Mouse (Mus musculus): ENCODE measurements around the gene Bsn. TPM values are rescaled to one million over a fixed set of nuclear protein-coding genes. Genes with fewer than 3 reads are reported as not detected.
A peak's percentile ranks its signal among the peaks of the same experiment; 100 is the strongest.

Bsn gene
- polyA plus RNA-seq, 1 experiment from 2014 or later, result 2.9 TPM

GRCm38 (mm10) chr9:108048566-108048955, 141.6 kb downstream of the Bsn start:
- no peaks in the 10 kb centered on the region for H3K27me3 ChIP-seq (ENCODE audit: control insufficient read depth, insufficient read depth, low read length)
- ATAC-seq (ENCODE audit: insufficient read depth, low FRiP score), result 0 out of 2 replicates have a peak, but pooled peaks have one; percentile 0
- peaks cover 29% of the 10 kb centered on the region for H3K36me3 ChIP-seq (ENCODE audit: control insufficient read depth, insufficient read depth, low read length)
- WGBS, result under 1% methylated on average over 19 of the region's 19 CpGs
- H3K4me2 ChIP-seq (ENCODE audit: low read depth, low read length), result peak overlapping the region; percentile 80
- peaks cover 30% of the 10 kb centered on the region for H3K4me1 ChIP-seq (ENCODE audit: control insufficient read depth, insufficient read depth, low read length)
- peak overlapping the region; percentile 86 for H3K27ac ChIP-seq (ENCODE audit: low read length)
- H3K9me3 ChIP-seq (replicated peaks; ENCODE audit: control insufficient read depth, low read length), result no peaks in the 10 kb centered on the region
- H3K9ac ChIP-seq (ENCODE audit: low read length), result peak overlapping the region; percentile 73
- peak overlapping the region; percentile 91 for H3K4me3 ChIP-seq (replicated peaks; ENCODE audit: low read length)

GRCm38 (mm10) chr9:108047601-108048565, 142.3 kb downstream of the Bsn start:
- WGBS, result 42% methylated on average over 17 of the region's 17 CpGs
- peaks cover 25% of the 10 kb centered on the region for H3K4me1 ChIP-seq (ENCODE audit: control insufficient read depth, insufficient read depth, low read length)
- no peak for ATAC-seq (ENCODE audit: insufficient read depth, low FRiP score)
- H3K9ac ChIP-seq (ENCODE audit: low read length), result peak overlapping the region; percentile 73
- H3K9me3 ChIP-seq (replicated peaks; ENCODE audit: control insufficient read depth, low read length), result no peaks in the 10 kb centered on the region
- peak overlapping the region; percentile 80 for H3K4me2 ChIP-seq (ENCODE audit: low read depth, low read length)
- H3K36me3 ChIP-seq (ENCODE audit: control insufficient read depth, insufficient read depth, low read length), result peaks cover 29% of the 10 kb centered on the region
- no peaks in the 10 kb centered on the region for H3K27me3 ChIP-seq (ENCODE audit: control insufficient read depth, insufficient read depth, low read length)
- peak overlapping the region; percentile 86 for H3K27ac ChIP-seq (ENCODE audit: low read length)
- H3K4me3 ChIP-seq (replicated peaks; ENCODE audit: low read length), result peak overlapping the region; percentile 91

DNA sequence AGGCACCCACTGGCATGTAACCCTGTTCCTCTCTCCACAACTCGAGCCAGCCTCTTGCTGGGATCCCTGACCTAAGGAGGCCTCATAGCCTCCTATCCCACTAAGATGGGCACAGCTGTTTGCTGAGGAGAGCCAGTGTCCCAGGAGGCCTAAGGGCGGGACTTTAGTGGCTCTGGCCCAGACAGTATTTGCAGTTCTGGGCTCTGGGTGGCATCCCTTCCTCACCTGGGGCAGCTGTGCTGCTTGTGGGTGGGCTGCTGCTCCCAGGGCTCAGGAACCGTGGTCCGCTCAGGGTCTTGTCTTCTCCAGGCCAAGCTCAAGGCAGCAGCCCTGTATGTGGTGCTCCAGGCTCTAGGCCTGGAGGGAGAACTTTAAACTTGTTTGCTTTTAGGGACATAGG, 143.6 kb downstream of the Bsn start:
- Histone ChIP-seq H3K9me3 (replicated peaks; ENCODE audit: control insufficient read depth, low read length) (no peaks in the 10 kb centered on the region), H3K9ac (ENCODE audit: low read length) (no peak overlapping the region), H3K36me3 (ENCODE audit: control insufficient read depth, insufficient read depth, low read length) (peaks cover 30% of the 10 kb centered on the region), H3K27me3 (ENCODE audit: control insufficient read depth, insufficient read depth, low read length) (no peaks in the 10 kb centered on the region), H3K4me1 (ENCODE audit: control insufficient read depth, insufficient read depth, low read length) (peaks cover 19% of the 10 kb centered on the region), H3K27ac (ENCODE audit: low read length) (no peak overlapping the region), H3K4me3 (replicated peaks; ENCODE audit: low read length) (no peak overlapping the region), H3K4me2 (ENCODE audit: low read depth, low read length) (no peak overlapping the region)
- ATAC-seq (ENCODE audit: insufficient read depth, low FRiP score), result no peak
- 91% methylated on average over 4 of the region's 4 CpGs for WGBS

Small RNA genes within 50 kb of the gene (microRNA-seq; reads per million reads assigned to microRNA genes)
- gene Gm47303 (not detected), gene Mir7088 (not detected)

Other genes starting within 250 kb of the Bsn start
- gene Traip, start 240.2 kb downstream of the Bsn start, polyA plus RNA-seq (2015; fragmentation: Nextera tagmentation; extraction: Ambion mirVana), result 16.4 and 20.4 TPM in 2 replicates
- 34.8 and 40.0 TPM in 2 replicates for gene Uba7, start 214.9 kb downstream of the Bsn start, polyA plus RNA-seq (2015; fragmentation: Nextera tagmentation; extraction: Ambion mirVana)
- gene Gm20661, start 207.3 kb downstream of the Bsn start, polyA plus RNA-seq (2015; fragmentation: Nextera tagmentation; extraction: Ambion mirVana), result 5.9 and 7.5 TPM in 2 replicates
- 42.6 and 42.7 TPM in 2 replicates for gene Inka1, start 204.5 kb downstream of the Bsn start, polyA plus RNA-seq (2015; fragmentation: Nextera tagmentation; extraction: Ambion mirVana)
- 12.2 and 12.7 TPM in 2 replicates for gene Cdhr4, start 197.9 kb downstream of the Bsn start, polyA plus RNA-seq (2015; fragmentation: Nextera tagmentation; extraction: Ambion mirVana)
- 0.52 and 0.67 TPM in 2 replicates for gene Gm20662, start 194.0 kb downstream of the Bsn start, polyA plus RNA-seq (2015; fragmentation: Nextera tagmentation; extraction: Ambion mirVana)
- gene Ip6k1, start 187.9 kb downstream of the Bsn start, polyA plus RNA-seq (2015; fragmentation: Nextera tagmentation; extraction: Ambion mirVana), result 50.5 and 50.6 TPM in 2 replicates
- gene Gmppb, start 141.1 kb downstream of the Bsn start, polyA plus RNA-seq (2015; fragmentation: Nextera tagmentation; extraction: Ambion mirVana), result 49.3 and 56.1 TPM in 2 replicates
- gene Amigo3, start 137.2 kb downstream of the Bsn start, polyA plus RNA-seq (2015; fragmentation: Nextera tagmentation; extraction: Ambion mirVana), result 3.9 and 4.5 TPM in 2 replicates
- 7.8 and 8.7 TPM in 2 replicates for gene Mst1, start 109.9 kb downstream of the Bsn start, polyA plus RNA-seq (2015; fragmentation: Nextera tagmentation; extraction: Ambion mirVana)
- 31.2 and 32.8 TPM in 2 replicates for gene Rnf123, start 107.0 kb downstream of the Bsn start, polyA plus RNA-seq (2015; fragmentation: Nextera tagmentation; extraction: Ambion mirVana)
- gene Apeh, start 95.8 kb downstream of the Bsn start, polyA plus RNA-seq (2015; fragmentation: Nextera tagmentation; extraction: Ambion mirVana), result 75.1 and 82.7 TPM in 2 replicates
- 90.8 and 91.8 TPM in 2 replicates for gene Dag1, start 73.6 kb upstream of the Bsn start, polyA plus RNA-seq (2015; fragmentation: Nextera tagmentation; extraction: Ambion mirVana)
- 33.1 and 36.1 TPM in 2 replicates for gene Nicn1, start 100.0 kb upstream of the Bsn start, polyA plus RNA-seq (2015; fragmentation: Nextera tagmentation; extraction: Ambion mirVana)
- 18.8 and 21.6 TPM in 2 replicates for gene Amt, start 106.5 kb upstream of the Bsn start, polyA plus RNA-seq (2015; fragmentation: Nextera tagmentation; extraction: Ambion mirVana)
- 493 and 511 TPM in 2 replicates for gene Rhoa, start 115.7 kb upstream of the Bsn start, polyA plus RNA-seq (2015; fragmentation: Nextera tagmentation; extraction: Ambion mirVana)
- gene Tcta, start 115.8 kb upstream of the Bsn start, polyA plus RNA-seq (2015; fragmentation: Nextera tagmentation; extraction: Ambion mirVana), result 46.8 and 46.9 TPM in 2 replicates
- gene Gpx1, start 148.5 kb upstream of the Bsn start, polyA plus RNA-seq (2015; fragmentation: Nextera tagmentation; extraction: Ambion mirVana), result 1,034 and 1,067 TPM in 2 replicates
- 92.7 and 113 TPM in 2 replicates for gene Usp4, start 157.5 kb upstream of the Bsn start, polyA plus RNA-seq (2015; fragmentation: Nextera tagmentation; extraction: Ambion mirVana)
- 0.50 and 0.70 TPM in 2 replicates for gene 1700102P08Rik, start 202.4 kb upstream of the Bsn start, polyA plus RNA-seq (2015; fragmentation: Nextera tagmentation; extraction: Ambion mirVana)
- 1.3 and 1.9 TPM in 2 replicates for gene Ccdc36, start 238.1 kb upstream of the Bsn start, polyA plus RNA-seq (2015; fragmentation: Nextera tagmentation; extraction: Ambion mirVana)
- not detected in 2 replicates for gene BC048562, start 246.1 kb upstream of the Bsn start, polyA plus RNA-seq (2015; fragmentation: Nextera tagmentation; extraction: Ambion mirVana)

All from stomach, embryonic 16.5 days (tissue).